Mouse (Mus musculus) pancreas, adult 10 weeks (tissue): Measurements from ENCODE around the gene Cmtm3. TPM values are rescaled to one million over a fixed set of nuclear protein-coding genes. Genes with fewer than 3 reads are reported as not detected.

Experiments
- polyA plus RNA-seq: library from polyadenylated mRNA; stranded (reverse); fragments of 350-450 nt; fragmentation: Illumina TruSeq; extraction: RNeasy Lipid Tissue Mini Kit (QIAGEN cat#74804); gene quantifications from one replicate; pipeline ENCODE4 v1.2.3, GENCODE M21; 2015; ENCODE audit warnings: low read depth, low replicate concordance; ENCODE audit not compliant: insufficient read depth

Cmtm3 gene
- 14.8 TPM for polyA plus RNA-seq

GRCm38 (mm10) chr8:104339229-104339982 lies at the start of gene Cmtm3:
Gene Cmtm3 (plus strand): TSS chr8:104339410.

GRCm38 (mm10) chr8:104293081-104293480 lies 46.1 kb upstream of the Cmtm3 start, which contains the start of gene Cmtm2a:
Gene Cmtm2a (minus strand): TSS chr8:104293181.

GRCm38 (mm10) chr8:104309441-104310155 lies 29.6 kb upstream of the Cmtm3 start, which contains the start of the genes Gm45711 and Cmtm1:
Gene Gm45711 (minus strand): TSS chr8:104310081.
Gene Cmtm1 (minus strand): TSS chr8:104310145.

GRCm38 (mm10) chr8:104321267-104321666 lies 17.9 kb upstream of the Cmtm3 start, which contains the start of gene Gm11020:
Gene Gm11020 (plus strand): TSS chr8:104321567.

GRCm38 (mm10) chr8:104321930-104322329 lies 17.3 kb upstream of the Cmtm3 start, which contains the start of gene Cmtm2b:
Gene Cmtm2b (plus strand): TSS chr8:104322230.

GRCm38 (mm10) chr8:104395703-104396357 lies 56.6 kb downstream of the Cmtm3 start, which contains the start of gene Cmtm4:
Gene Cmtm4 (minus strand): TSS chr8:104395807.

Other genes with a start within 250 kb of the Cmtm3 start
- 31.3 TPM for gene Cdh5, start 237.8 kb upstream of the Cmtm3 start, polyA plus RNA-seq
- not detected for gene Bean1, start 169.0 kb upstream of the Cmtm3 start, polyA plus RNA-seq
- 14.6 TPM for gene Tk2, start 90.9 kb upstream of the Cmtm3 start, polyA plus RNA-seq
- gene Cklf, start 88.5 kb upstream of the Cmtm3 start, polyA plus RNA-seq, result 4.4 TPM
- gene Cmtm2a, start 46.2 kb upstream of the Cmtm3 start, polyA plus RNA-seq, result not detected
- gene Gm45711, start 29.3 kb upstream of the Cmtm3 start, polyA plus RNA-seq, result not detected
- gene Cmtm1, start 29.3 kb upstream of the Cmtm3 start, polyA plus RNA-seq, result not detected
- not detected for gene Gm11020, start 17.8 kb upstream of the Cmtm3 start, polyA plus RNA-seq
- gene Cmtm2b, start 17.2 kb upstream of the Cmtm3 start, polyA plus RNA-seq, result not detected
- 6.2 TPM for gene Cmtm4, start 56.4 kb downstream of the Cmtm3 start, polyA plus RNA-seq
- 10.5 TPM for gene Dync1li2, start 103.6 kb downstream of the Cmtm3 start, polyA plus RNA-seq
- gene Terb1, start 170.5 kb downstream of the Cmtm3 start, polyA plus RNA-seq, result not detected
- 17.6 TPM for gene Nae1, start 195.2 kb downstream of the Cmtm3 start, polyA plus RNA-seq
- gene Car7, start 195.3 kb downstream of the Cmtm3 start, polyA plus RNA-seq, result 2.7 TPM